Mouse (Mus musculus): ENCODE results near the gene Dixdc1. TPM values are rescaled to one million over a fixed set of nuclear protein-coding genes. Genes with fewer than 3 reads are reported as not detected.

Gene Dixdc1
- total RNA-seq, 1 experiment from 2014 or later: not detected

Other genes starting within 250 kb of the Dixdc1 start
- gene Plet1, start 245.0 kb downstream of the Dixdc1 start, total RNA-seq (2017): 17.9 and 21.0 TPM in 2 replicates
- 98.8 and 106 TPM in 2 replicates for gene Pts, start 210.8 kb downstream of the Dixdc1 start, total RNA-seq (2017)
- gene Il18, start 184.7 kb downstream of the Dixdc1 start, total RNA-seq (2017): 8.5 and 10.0 TPM in 2 replicates
- gene Bco2, start 184.3 kb downstream of the Dixdc1 start, total RNA-seq (2017): 0.86 and 2.2 TPM in 2 replicates
- not detected in 2 replicates for gene Tex12, start 178.2 kb downstream of the Dixdc1 start, total RNA-seq (2017)
- 76.4 and 77.9 TPM in 2 replicates for gene Sdhd, start 135.7 kb downstream of the Dixdc1 start, total RNA-seq (2017)
- gene Timm8b, start 135.6 kb downstream of the Dixdc1 start, total RNA-seq (2017): 68.5 and 70.9 TPM in 2 replicates
- 0.74 and 2.3 TPM in 2 replicates for gene Pih1d2, start 122.2 kb downstream of the Dixdc1 start, total RNA-seq (2017)
- gene Nkapd1, start 122.1 kb downstream of the Dixdc1 start, total RNA-seq (2017): 28.4 and 29.7 TPM in 2 replicates
- gene Dlat, start 79.7 kb downstream of the Dixdc1 start, total RNA-seq (2017): 16.3 and 16.4 TPM in 2 replicates
- not detected in 2 replicates for gene 2310030G06Rik, start 7.0 kb upstream of the Dixdc1 start, total RNA-seq (2017)
- not detected in 2 replicates for gene Cryab, start 11.8 kb upstream of the Dixdc1 start, total RNA-seq (2017)
- not detected in 2 replicates for gene Hspb2, start 12.8 kb upstream of the Dixdc1 start, total RNA-seq (2017)
- gene Fdxacb1, start 28.7 kb upstream of the Dixdc1 start, total RNA-seq (2017): 9.2 and 10.3 TPM in 2 replicates
- 9.0 and 12.8 TPM in 2 replicates for gene Alg9, start 35.5 kb upstream of the Dixdc1 start, total RNA-seq (2017)
- gene 1110032A03Rik, start 36.0 kb upstream of the Dixdc1 start, total RNA-seq (2017): 29.6 and 33.8 TPM in 2 replicates
- gene Ppp2r1b, start 105.8 kb upstream of the Dixdc1 start, total RNA-seq (2017): 22.0 and 26.4 TPM in 2 replicates

Measured in neutrophil, adult 5-6 weeks (primary cell).